Mouse (Mus musculus): ENCODE data around the gene 1700001L19Rik. TPM values are rescaled to one million over a fixed set of nuclear protein-coding genes. Genes with fewer than 3 reads are reported as not detected.
"Not testable (repeated sequence)": the region's sequence is repeated elsewhere in the genome, so short reads cannot be mapped to it uniquely, and the experiment has no call there.

The 1700001L19Rik gene
- polyA plus RNA-seq (2012; rRNA removed) = 0.94 and 1.7 TPM in 2 replicates

GRCm38 (mm10) chr13:68597199-68597598 lies at the start of gene 1700001L19Rik:
TSS of gene 1700001L19Rik (plus strand) at chr13:68597421.
- Histone ChIP-seq H3K4me1 (ENCODE audit: control insufficient read depth, insufficient read depth, low read length) (peaks cover 2% of the 10 kb centered on the region; the same call in 1 of the 2 replicates), H3K4me3 (replicated peaks; ENCODE audit: extremely low read depth, low read depth, low read length) (no peak within 1 kb of the TSS)
- TF ChIP-seq CTCF (IDR thresholded peaks at IDR 0.05; ENCODE audit: insufficient read depth, low read length) = no peak
- TF ChIP-seq POLR2A (IDR thresholded peaks at IDR 0.05; ENCODE audit: borderline replicate concordance, extremely low read depth, low read depth, low read length) = no peak
- 16% methylated on average over 10 of the region's 10 CpGs for WGBS
- DNase-seq = no peak

GRCm38 (mm10) chr13:68553391-68553790 lies 43.8 kb upstream of the 1700001L19Rik start:
- 25% methylated on average over 6 of the region's 6 CpGs for WGBS
- peak; percentile 38; the same call in 1 of the 2 replicates for TF ChIP-seq CTCF (IDR thresholded peaks at IDR 0.05; ENCODE audit: insufficient read depth, low read length)
- not testable (repeated sequence) for DNase-seq; H3K4me1 ChIP-seq (ENCODE audit: control insufficient read depth, insufficient read depth, low read length); H3K4me3 ChIP-seq (replicated peaks; ENCODE audit: extremely low read depth, low read depth, low read length)

- Histone ChIP-seq H3K4me3 (replicated peaks; ENCODE audit: extremely low read depth, low read depth, low read length) (no peak overlapping the region), H3K4me1 (ENCODE audit: control insufficient read depth, insufficient read depth, low read length) (no peaks in the 10 kb centered on the region; the same call in 1 of the 2 replicates)
- no peak for DNase-seq
- 96% methylated on average over 9 of the region's 9 CpGs for WGBS
- no peak for TF ChIP-seq CTCF (IDR thresholded peaks at IDR 0.05; ENCODE audit: insufficient read depth, low read length)
- no peak for TF ChIP-seq POLR2A (IDR thresholded peaks at IDR 0.05; ENCODE audit: borderline replicate concordance, extremely low read depth, low read depth, low read length)
Observed at GRCm38 (mm10) chr13:68568110-68568509, 29.1 kb upstream of the 1700001L19Rik start.

GRCm38 (mm10) chr13:68568548-68568947 lies 28.7 kb upstream of the 1700001L19Rik start:
- DNase-seq = no peak
- Histone ChIP-seq H3K4me3 (replicated peaks; ENCODE audit: extremely low read depth, low read depth, low read length) (no peak overlapping the region), H3K4me1 (ENCODE audit: control insufficient read depth, insufficient read depth, low read length) (no peaks in the 10 kb centered on the region; the same call in 1 of the 2 replicates)
- WGBS = 95% methylated on average over 11 of the region's 11 CpGs
- TF ChIP-seq CTCF (IDR thresholded peaks at IDR 0.05; ENCODE audit: insufficient read depth, low read length) (no peak), POLR2A (IDR thresholded peaks at IDR 0.05; ENCODE audit: borderline replicate concordance, extremely low read depth, low read depth, low read length) (no peak)

- H3K4me3 ChIP-seq (replicated peaks; ENCODE audit: extremely low read depth, low read depth, low read length) = no peak overlapping the region
- no peak for TF ChIP-seq POLR2A (IDR thresholded peaks at IDR 0.05; ENCODE audit: borderline replicate concordance, extremely low read depth, low read depth, low read length)
- TF ChIP-seq CTCF (IDR thresholded peaks at IDR 0.05; ENCODE audit: insufficient read depth, low read length) = peak; percentile 55
- DNase-seq = peak; percentile 33
- no peaks in the 10 kb centered on the region; the same call in 1 of the 2 replicates for H3K4me1 ChIP-seq (ENCODE audit: control insufficient read depth, insufficient read depth, low read length)
- WGBS = 58% methylated on average over 17 of the region's 17 CpGs
Observed at GRCm38 (mm10) chr13:68569589-68570336, 27.5 kb upstream of the 1700001L19Rik start.

- DNase-seq = no peak
- WGBS = 68% methylated on average over 19 of the region's 19 CpGs
- H3K4me3 ChIP-seq (replicated peaks; ENCODE audit: extremely low read depth, low read depth, low read length) = no peak overlapping the region
- no peak for TF ChIP-seq POLR2A (IDR thresholded peaks at IDR 0.05; ENCODE audit: borderline replicate concordance, extremely low read depth, low read depth, low read length)
- no peak for TF ChIP-seq CTCF (IDR thresholded peaks at IDR 0.05; ENCODE audit: insufficient read depth, low read length)
- no peaks in the 10 kb centered on the region; the same call in 1 of the 2 replicates for H3K4me1 ChIP-seq (ENCODE audit: control insufficient read depth, insufficient read depth, low read length)
Observed at GRCm38 (mm10) chr13:68572247-68572646, 25.0 kb upstream of the 1700001L19Rik start.

- Histone ChIP-seq H3K4me1 (ENCODE audit: control insufficient read depth, insufficient read depth, low read length) (no peaks in the 10 kb centered on the region; the same call in 1 of the 2 replicates), H3K4me3 (replicated peaks; ENCODE audit: extremely low read depth, low read depth, low read length) (no peak overlapping the region)
- DNase-seq = no peak
- TF ChIP-seq CTCF (IDR thresholded peaks at IDR 0.05; ENCODE audit: insufficient read depth, low read length) (no peak), POLR2A (IDR thresholded peaks at IDR 0.05; ENCODE audit: borderline replicate concordance, extremely low read depth, low read depth, low read length) (no peak)
- 65% methylated on average over 10 of the region's 10 CpGs for WGBS
Observed at GRCm38 (mm10) chr13:68572966-68573913, 24.0 kb upstream of the 1700001L19Rik start.

- H3K4me1 ChIP-seq (ENCODE audit: control insufficient read depth, insufficient read depth, low read length) = no peaks in the 10 kb centered on the region; the same call in 1 of the 2 replicates
- WGBS = 74% methylated on average over 4 of the region's 4 CpGs
- H3K4me3 ChIP-seq (replicated peaks; ENCODE audit: extremely low read depth, low read depth, low read length) = no peak overlapping the region
- DNase-seq = no peak
- no peak for TF ChIP-seq CTCF (IDR thresholded peaks at IDR 0.05; ENCODE audit: insufficient read depth, low read length)
- TF ChIP-seq POLR2A (IDR thresholded peaks at IDR 0.05; ENCODE audit: borderline replicate concordance, extremely low read depth, low read depth, low read length) = no peak
Observed at GRCm38 (mm10) chr13:68574398-68574797, 22.8 kb upstream of the 1700001L19Rik start.

- no peak for DNase-seq
- 68% methylated on average over 7 of the region's 7 CpGs for WGBS
- no peaks in the 10 kb centered on the region for H3K4me1 ChIP-seq (ENCODE audit: control insufficient read depth, insufficient read depth, low read length)
- no peak overlapping the region for H3K4me3 ChIP-seq (replicated peaks; ENCODE audit: extremely low read depth, low read depth, low read length)
- TF ChIP-seq CTCF (IDR thresholded peaks at IDR 0.05; ENCODE audit: insufficient read depth, low read length) = no peak
- TF ChIP-seq POLR2A (IDR thresholded peaks at IDR 0.05; ENCODE audit: borderline replicate concordance, extremely low read depth, low read depth, low read length) = no peak
Observed at GRCm38 (mm10) chr13:68577945-68578344, 19.3 kb upstream of the 1700001L19Rik start.

All from lung, adult 2 months (tissue).